Mouse (Mus musculus) ES-E14 (cell line): ENCODE measurements around the gene Ldb2. TPM values are rescaled to one million over a fixed set of nuclear protein-coding genes. Genes with fewer than 3 reads are reported as not detected.

ENCODE experiments used
- DNase-seq: peaks from one replicate; pipeline ENCODE4 v3.0.0-alpha.2; 2013; ENCODE audit warnings: low read depth, low spot score
- H3K27ac ChIP-seq: 2 replicates; pipeline ENCODE4 v1.5.1; 2012; ENCODE audit warnings: low read depth, mild to moderate bottlenecking, low read length, moderate library complexity, mixed read lengths; ENCODE audit not compliant: poor library complexity, insufficient read depth, severe bottlenecking
- H3K36me3 ChIP-seq: 2 replicates; pipeline ENCODE4 v1.6.1; 2012; ENCODE audit warnings: mild to moderate bottlenecking, low read length, moderate library complexity, mixed read lengths; ENCODE audit not compliant: control insufficient read depth, poor library complexity, insufficient read depth, severe bottlenecking
- H3K4me1 ChIP-seq, 2 experiments: fragments of 150-350 bp in 1 of 2; sonication (generic) in 1 of 2; 2 replicates each; pipeline ENCODE4 v1.6.1; 2012; ENCODE audit warnings: low read length in 2 of 2, mild to moderate bottlenecking in 1 of 2, mixed read lengths in 1 of 2; ENCODE audit not compliant: control insufficient read depth in 2 of 2, insufficient read depth in 2 of 2, poor library complexity in 1 of 2
- H3K4me3 ChIP-seq, 2 experiments: fragments of 150-350 bp in 1 of 2; sonication (generic) in 1 of 2; 2 replicates each; pipeline ENCODE4 v1.5.1; 2012; ENCODE audit warnings: low read length in 2 of 2, low read depth in 1 of 2, mild to moderate bottlenecking in 1 of 2, mixed read lengths in 1 of 2; ENCODE audit not compliant: insufficient read depth in 1 of 2, poor library complexity in 1 of 2, severe bottlenecking in 1 of 2
- H3K9ac ChIP-seq: 2 replicates; pipeline ENCODE4 v1.6.1; 2012; ENCODE audit warnings: low read depth, mild to moderate bottlenecking, low read length, mixed read lengths; ENCODE audit not compliant: poor library complexity, insufficient read depth, severe bottlenecking
- H3K9me3 ChIP-seq: fragments of 150-350 bp; sonication (generic); 2 replicates; pipeline ENCODE4 v1.6.1; 2012; ENCODE audit warnings: low read depth, mild to moderate bottlenecking, low read length; ENCODE audit not compliant: control insufficient read depth, insufficient read depth
- CHD2 ChIP-seq: IDR thresholded peaks from 2 replicates; pipeline ENCODE4 v1.6.1; 2014; ENCODE audit warnings: mild to moderate bottlenecking, low read depth, low read length, inconsistent platforms
- HCFC1 ChIP-seq: IDR thresholded peaks from 2 replicates; pipeline ENCODE4 v1.6.1; 2012; ENCODE audit warnings: low read length, inconsistent platforms, borderline replicate concordance; ENCODE audit not compliant: insufficient read depth
- MAFK ChIP-seq: IDR thresholded peaks from 2 replicates; pipeline ENCODE4 v1.6.1; 2014; ENCODE audit warnings: mild to moderate bottlenecking, low read depth, low read length, inconsistent platforms; ENCODE audit not compliant: insufficient read depth
- ZC3H11A ChIP-seq: IDR thresholded peaks from 2 replicates; pipeline ENCODE4 v1.6.1; 2012; ENCODE audit warnings: low read depth, mild to moderate bottlenecking, inconsistent platforms, low read length, borderline replicate concordance
- ZNF384 ChIP-seq: IDR thresholded peaks from 2 replicates; pipeline ENCODE4 v1.6.1; 2012; ENCODE audit warnings: low read depth, low read length, inconsistent platforms
- in situ Hi-C, 2 experiments: fragments of 600-800 bp; cut with MboI; formaldehyde crosslinking; loops; one replicate each; pipeline ENCODE4 v1.15.1; 2025; ENCODE audit warnings: low sequenced_read_pairs in 2 of 2, inconsistent platforms in 1 of 2; ENCODE audit not compliant: unreplicated experiment in 2 of 2
- total RNA-seq: library from RNA; depleted of rRNA; stranded (reverse); fragments of 300-350 nt; gene quantifications from 2 replicates; pipeline ENCODE4 v1.2.3, GENCODE M21; 2012

Gene Ldb2
- total RNA-seq, 1 experiment: 0.40 TPM

DNA sequence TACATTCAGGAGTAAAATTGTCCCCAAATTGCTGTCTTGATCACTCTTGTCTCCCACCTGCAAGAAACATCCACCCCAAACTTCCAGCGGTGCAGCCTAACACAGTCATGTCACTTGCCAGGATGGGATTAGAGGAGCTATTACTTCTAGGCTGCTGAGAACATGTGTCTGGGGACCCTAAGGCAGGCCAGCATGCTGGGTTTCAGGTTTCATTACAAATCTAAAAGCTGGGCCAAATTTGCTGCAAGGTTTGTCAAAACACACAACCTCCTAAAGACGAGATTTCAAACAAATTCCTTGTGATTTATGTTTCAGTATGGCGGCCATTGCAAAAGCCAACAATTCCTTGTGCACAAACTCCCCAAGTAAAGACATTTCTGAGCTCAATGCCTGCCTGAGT lies 1.6 kb upstream of the Ldb2 start:
- no peak for DNase-seq
- no peak overlapping the region for H3K27ac ChIP-seq
- H3K36me3 ChIP-seq: no peaks in the 10 kb centered on the region

DNA sequence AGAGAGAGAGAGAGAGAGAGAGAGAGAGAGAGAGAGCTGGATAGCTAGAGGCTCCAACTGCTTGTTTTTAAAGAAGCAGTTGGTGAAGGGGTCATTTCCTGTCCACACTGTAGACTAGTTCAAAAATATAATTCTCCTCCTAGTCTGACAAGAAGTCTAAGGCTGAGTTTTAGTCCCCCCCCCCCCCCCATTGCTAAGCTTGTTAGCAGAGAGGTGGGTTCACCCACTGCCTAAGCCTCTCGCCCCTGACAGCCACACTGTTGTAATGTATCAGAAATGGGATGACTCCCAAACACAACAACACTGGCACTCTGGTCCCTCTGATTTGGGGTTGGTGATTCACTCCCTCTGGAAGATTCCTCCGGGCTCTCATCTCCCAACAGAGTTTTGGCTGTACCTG lies 381 bp upstream of the Ldb2 start:
- no peak overlapping the region for H3K27ac ChIP-seq
- in situ Hi-C loops: no loop called here
- H3K36me3 ChIP-seq: no peaks in the 10 kb centered on the region
- no peak overlapping the region for H3K9ac ChIP-seq
- no peaks in the 10 kb centered on the region for H3K9me3 ChIP-seq
- H3K4me3 ChIP-seq: no peak overlapping the region
- TF ChIP-seq HCFC1 (no peak), ZC3H11A (no peak), MAFK (no peak), ZNF384 (no peak), CHD2 (no peak)
- no peak for DNase-seq
- peaks cover 0 to 2% of the 10 kb centered on the region in 2 experiments; a peak in 1 of 4 replicates for H3K4me1 ChIP-seq

More for the DNA sequence above, 1.6 kb upstream of the Ldb2 start:
- in situ Hi-C loops: no loop called here
- Histone ChIP-seq H3K9ac (no peak overlapping the region), H3K4me1 (peaks cover 0 to 2% of the 10 kb centered on the region in 2 experiments; a peak in 1 of 4 replicates), H3K9me3 (no peaks in the 10 kb centered on the region), H3K4me3 (no peak overlapping the region)
- TF ChIP-seq HCFC1: no peak
- TF ChIP-seq MAFK: no peak
- TF ChIP-seq CHD2: no peak
- TF ChIP-seq ZC3H11A: no peak

DNA sequence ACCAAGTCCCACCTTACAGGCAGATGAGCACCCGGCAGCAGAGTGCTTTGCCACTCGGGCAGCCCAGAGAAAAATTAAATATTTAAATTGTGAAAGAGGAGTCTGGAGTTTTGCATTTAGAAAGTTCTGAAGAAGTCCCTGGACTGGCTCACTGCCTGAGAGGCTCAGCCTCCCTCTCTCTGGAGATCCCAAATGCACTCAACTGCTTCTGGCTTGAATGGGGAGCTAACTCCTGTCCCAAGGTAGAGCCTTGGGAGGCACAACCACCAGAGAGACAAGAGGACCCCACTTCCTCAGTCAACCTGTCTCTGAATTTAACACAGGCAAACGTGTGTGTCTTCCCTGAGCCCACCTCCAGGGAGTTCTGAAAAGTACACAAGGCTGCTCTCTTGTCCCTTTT lies 987 bp downstream of the Ldb2 start:
- no peak for DNase-seq
- in situ Hi-C loops: no loop called here
- no peaks in the 10 kb centered on the region for H3K36me3 ChIP-seq
- H3K27ac ChIP-seq: no peak overlapping the region
- TF ChIP-seq ZNF384 (no peak), MAFK (no peak), CHD2 (no peak), HCFC1 (no peak), ZC3H11A (no peak)
- H3K4me1 ChIP-seq: peaks cover 0 to 2% of the 10 kb centered on the region in 2 experiments; a peak in 1 of 4 replicates
- H3K9ac ChIP-seq: no peak overlapping the region
- no peaks in the 10 kb centered on the region for H3K9me3 ChIP-seq
- no peak overlapping the region for H3K4me3 ChIP-seq

DNA sequence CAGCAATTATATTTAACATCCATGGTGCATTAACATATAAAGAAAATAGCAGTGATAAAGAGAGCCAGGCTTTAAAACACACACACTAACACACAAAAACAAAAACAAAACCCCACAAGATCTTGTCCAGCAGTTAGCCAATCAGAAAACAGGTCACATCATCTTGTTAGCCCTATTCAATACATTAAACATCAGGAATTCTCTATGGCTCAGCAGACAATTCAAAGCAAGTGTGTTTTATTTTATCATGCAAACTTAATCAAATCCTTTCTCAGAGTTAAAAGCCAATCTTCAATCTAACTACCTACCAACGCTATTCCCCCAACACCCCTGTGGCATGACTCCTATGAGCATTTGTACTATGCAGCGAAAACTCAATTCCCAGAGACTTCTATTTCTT lies 1.4 kb downstream of the Ldb2 start:
- TF ChIP-seq HCFC1 (no peak), MAFK (no peak), ZC3H11A (no peak), CHD2 (no peak), ZNF384 (no peak)
- H3K9me3 ChIP-seq: no peaks in the 10 kb centered on the region
- DNase-seq: no peak
- H3K4me3 ChIP-seq: no peak overlapping the region
- in situ Hi-C loops: no loop called here
- H3K27ac ChIP-seq: no peak overlapping the region
- no peaks in the 10 kb centered on the region for H3K36me3 ChIP-seq
- peaks cover 0 to 2% of the 10 kb centered on the region in 2 experiments; a peak in 1 of 4 replicates for H3K4me1 ChIP-seq
- no peak overlapping the region for H3K9ac ChIP-seq

DNA sequence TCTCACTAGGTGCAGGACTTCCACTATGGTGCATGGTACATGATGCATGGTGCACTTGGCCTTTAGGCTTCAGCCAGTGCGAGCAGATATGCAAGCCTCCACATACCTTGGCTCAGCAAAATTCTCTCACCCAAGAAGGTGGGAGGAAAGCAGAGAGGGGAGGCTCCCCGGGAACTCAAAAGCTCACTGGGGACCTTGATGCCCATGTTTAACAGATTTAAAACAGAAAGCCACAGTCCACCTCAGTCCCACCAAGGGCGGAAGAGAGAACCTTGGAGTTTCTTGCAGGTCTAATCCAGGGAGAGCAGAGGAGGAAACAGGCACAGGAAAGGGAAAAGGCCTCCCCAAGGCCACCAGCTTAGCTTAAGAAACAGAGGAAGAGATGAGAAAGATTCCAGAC lies 14.9 kb downstream of the Ldb2 start:
- no peaks in the 10 kb centered on the region for H3K36me3 ChIP-seq
- TF ChIP-seq MAFK (no peak), ZNF384 (no peak)
- no peak for DNase-seq
- H3K4me1 ChIP-seq: no peaks in the 10 kb centered on the region
- no peaks in the 10 kb centered on the region for H3K9me3 ChIP-seq
- H3K4me3 ChIP-seq: no peak overlapping the region
- no peak overlapping the region for H3K9ac ChIP-seq
- H3K27ac ChIP-seq: no peak overlapping the region
- in situ Hi-C loops: no loop called here
